Mouse (Mus musculus): ENCODE measurements around the gene Prtn3. TPM values are rescaled to one million over a fixed set of nuclear protein-coding genes. Genes with fewer than 3 reads are reported as not detected.

Prtn3 gene
- 9.4 and 10.5 TPM in 2 replicates for polyA plus RNA-seq (2014; fragmentation: Nextera tagmentation; extraction: Ambion mirVana)

DNA sequence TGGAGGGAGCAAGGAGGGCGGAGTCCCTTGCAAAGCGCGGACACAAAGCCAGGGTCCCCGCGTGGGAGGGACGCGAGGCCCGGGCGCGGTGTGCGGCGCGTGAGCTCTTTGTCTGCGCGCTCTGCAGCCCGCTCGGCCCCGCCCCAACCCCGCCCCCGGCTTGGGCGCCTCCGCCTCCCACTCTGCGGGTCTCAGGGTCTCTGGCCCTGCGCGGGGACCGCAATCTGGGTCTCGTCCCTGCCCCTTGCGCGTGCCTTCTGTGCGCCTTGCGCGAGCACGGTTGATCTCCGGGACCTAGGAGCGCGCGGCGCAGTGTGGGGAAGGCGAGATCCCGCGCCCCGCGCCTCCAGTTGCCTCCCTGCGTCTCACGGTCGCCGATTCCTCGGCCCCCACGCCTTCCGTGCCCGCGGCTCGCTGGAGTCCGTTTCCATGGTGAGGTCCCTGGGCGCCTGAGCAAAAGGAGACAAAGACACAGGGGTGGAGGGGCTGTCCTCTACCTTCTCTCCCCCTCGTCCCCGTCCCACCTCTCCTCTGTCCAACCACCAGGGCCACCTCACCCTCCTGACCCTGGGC lies at the start of gene Prtn3, which contains the start of gene Plppr3:
Gene Prtn3 (plus strand): TSS at position 187 of the 573 bp plus-strand sequence.
Gene Plppr3 (minus strand): TSS at position 345 of the 573 bp plus-strand sequence.
- peak within 1 kb of the TSS; percentile 58 for H3K4me2 ChIP-seq (replicated peaks; ENCODE audit: low read depth, low read length)
- peak within 1 kb of the TSS; percentile 68 for H3K4me3 ChIP-seq (ENCODE audit: low read depth, low read length)
- peaks cover 5% of the 10 kb centered on the region; the same call in 1 of the 2 replicates for H3K36me3 ChIP-seq (ENCODE audit: control insufficient read depth, insufficient read depth, low read length)
- peak within 1 kb of the TSS; percentile 89 for H3K27ac ChIP-seq (ENCODE audit: low read depth, low read length)
- ATAC-seq (ENCODE audit: low FRiP score) = peak; percentile 93
- peak; percentile 87 for DNase-seq (ENCODE audit: low spot score)
- H3K9me3 ChIP-seq (ENCODE audit: control insufficient read depth, low read length) = no peaks in the 10 kb centered on the region
- no peaks in the 10 kb centered on the region for H3K27me3 ChIP-seq (ENCODE audit: control insufficient read depth, insufficient read depth, low read length)
- peak within 1 kb of the TSS; percentile 93 for H3K9ac ChIP-seq (ENCODE audit: low read depth, low read length)
- under 1% methylated on average over 43 of the region's 57 CpGs for WGBS
- no peaks in the 10 kb centered on the region; the same call in 1 of the 2 replicates for H3K4me1 ChIP-seq (replicated peaks; ENCODE audit: control insufficient read depth, insufficient read depth, low read length)

DNA sequence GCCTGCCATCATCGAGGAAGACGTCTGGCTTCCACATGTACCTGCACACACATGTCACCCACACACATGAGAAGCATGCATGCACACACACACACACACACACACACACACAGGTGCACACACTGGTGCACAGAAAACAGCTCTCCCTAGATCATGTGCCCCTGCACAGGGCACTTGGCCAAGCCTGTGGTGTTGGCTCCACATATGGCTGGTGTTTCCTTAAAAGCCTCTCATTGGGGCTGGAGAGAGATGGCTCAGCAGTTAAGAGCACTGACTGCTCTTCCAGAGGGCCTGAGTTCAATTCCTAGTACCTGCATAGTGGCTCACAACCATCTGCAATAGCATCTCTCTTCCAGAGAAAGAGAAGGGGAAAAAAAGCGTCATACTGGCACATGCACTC lies 42.7 kb upstream of the Prtn3 start:
- no peaks in the 10 kb centered on the region for H3K9me3 ChIP-seq (ENCODE audit: control insufficient read depth, low read length)
- H3K36me3 ChIP-seq (ENCODE audit: control insufficient read depth, insufficient read depth, low read length) = no peaks in the 10 kb centered on the region
- no peak overlapping the region for H3K4me3 ChIP-seq (ENCODE audit: low read depth, low read length)
- DNase-seq (ENCODE audit: low spot score) (no peak), ATAC-seq (ENCODE audit: low FRiP score) (no peak)
- no peak overlapping the region for H3K9ac ChIP-seq (ENCODE audit: low read depth, low read length)
- 82% methylated on average over 3 of the region's 3 CpGs for WGBS
- H3K27ac ChIP-seq (ENCODE audit: low read depth, low read length) = no peak overlapping the region
- H3K4me2 ChIP-seq (replicated peaks; ENCODE audit: low read depth, low read length) = no peak overlapping the region
- no peaks in the 10 kb centered on the region for H3K27me3 ChIP-seq (ENCODE audit: control insufficient read depth, insufficient read depth, low read length)
- no peaks in the 10 kb centered on the region for H3K4me1 ChIP-seq (replicated peaks; ENCODE audit: control insufficient read depth, insufficient read depth, low read length)

DNA sequence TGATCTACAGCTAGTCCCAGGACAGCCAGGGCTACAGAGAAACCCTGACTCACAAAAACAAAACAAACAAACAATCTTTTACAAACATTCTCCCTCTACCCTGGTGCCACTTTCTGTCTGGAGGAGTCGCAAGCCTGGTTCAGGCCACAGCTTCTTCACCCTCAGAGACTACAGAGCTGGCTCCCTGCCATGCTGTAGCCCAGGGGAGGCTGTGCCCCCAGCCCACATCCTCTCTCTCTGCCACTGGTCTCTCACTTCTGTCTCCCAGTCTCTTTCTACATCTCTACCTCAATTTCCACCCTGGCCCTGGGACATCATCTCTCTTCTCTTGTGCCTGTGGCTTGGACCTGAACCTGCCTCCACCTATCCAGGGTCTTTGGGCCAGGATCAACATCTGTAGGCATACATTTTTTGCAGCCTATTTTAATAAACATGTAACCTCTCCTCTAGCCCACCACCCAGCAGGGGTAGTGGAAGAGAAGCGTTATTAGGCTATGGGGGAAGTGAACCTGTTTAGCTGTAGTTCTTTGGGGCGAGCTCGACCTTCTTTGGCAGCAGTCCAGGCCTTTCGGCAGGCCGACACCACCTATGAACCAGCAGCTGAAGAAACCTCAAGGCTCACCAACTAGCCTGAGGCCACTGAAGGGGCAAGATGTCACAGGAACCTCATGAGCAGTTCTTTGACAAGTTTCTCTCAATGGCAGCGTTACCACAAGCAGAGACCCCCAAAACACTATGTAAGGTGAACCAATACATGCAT lies 42.1 kb upstream of the Prtn3 start:
- H3K4me2 ChIP-seq (replicated peaks; ENCODE audit: low read depth, low read length) = no peak overlapping the region
- H3K27ac ChIP-seq (ENCODE audit: low read depth, low read length) = no peak overlapping the region
- no peak overlapping the region for H3K9ac ChIP-seq (ENCODE audit: low read depth, low read length)
- 84% methylated on average over 7 of the region's 7 CpGs for WGBS
- no peaks in the 10 kb centered on the region for H3K9me3 ChIP-seq (ENCODE audit: control insufficient read depth, low read length)
- H3K4me3 ChIP-seq (ENCODE audit: low read depth, low read length) = no peak overlapping the region
- DNase-seq (ENCODE audit: low spot score) (no peak), ATAC-seq (ENCODE audit: low FRiP score) (no peak)
- no peaks in the 10 kb centered on the region for H3K4me1 ChIP-seq (replicated peaks; ENCODE audit: control insufficient read depth, insufficient read depth, low read length)
- no peaks in the 10 kb centered on the region for H3K36me3 ChIP-seq (ENCODE audit: control insufficient read depth, insufficient read depth, low read length)
- H3K27me3 ChIP-seq (ENCODE audit: control insufficient read depth, insufficient read depth, low read length) = no peaks in the 10 kb centered on the region

DNA sequence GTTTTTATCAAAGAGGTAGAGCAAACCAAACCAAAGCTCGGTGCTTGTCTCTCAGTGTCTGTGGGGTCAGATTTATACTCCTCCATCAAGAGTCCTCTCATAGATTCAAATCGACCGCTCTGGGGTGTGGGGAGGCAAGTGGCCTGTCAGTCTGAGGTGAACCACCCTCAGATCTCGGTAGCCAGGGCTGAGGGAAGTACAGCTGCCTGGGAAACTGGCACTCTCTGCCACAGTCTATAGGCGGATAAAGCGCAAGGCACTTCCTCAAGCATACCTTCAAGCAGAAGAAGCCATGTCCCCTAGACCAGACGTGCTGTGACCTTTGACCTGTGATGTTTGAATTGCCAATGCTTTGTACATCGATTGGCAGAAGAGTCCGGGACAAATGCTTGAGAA lies 41.5 kb upstream of the Prtn3 start:
- Histone ChIP-seq H3K27ac (ENCODE audit: low read depth, low read length) (no peak overlapping the region), H3K4me1 (replicated peaks; ENCODE audit: control insufficient read depth, insufficient read depth, low read length) (no peaks in the 10 kb centered on the region), H3K4me2 (replicated peaks; ENCODE audit: low read depth, low read length) (no peak overlapping the region), H3K9me3 (ENCODE audit: control insufficient read depth, low read length) (no peaks in the 10 kb centered on the region), H3K36me3 (ENCODE audit: control insufficient read depth, insufficient read depth, low read length) (no peaks in the 10 kb centered on the region), H3K27me3 (ENCODE audit: control insufficient read depth, insufficient read depth, low read length) (no peaks in the 10 kb centered on the region), H3K4me3 (ENCODE audit: low read depth, low read length) (no peak overlapping the region), H3K9ac (ENCODE audit: low read depth, low read length) (no peak overlapping the region)
- 71% methylated on average over 9 of the region's 9 CpGs for WGBS
- ATAC-seq (ENCODE audit: low FRiP score) = no peak
- no peak for DNase-seq (ENCODE audit: low spot score)

DNA sequence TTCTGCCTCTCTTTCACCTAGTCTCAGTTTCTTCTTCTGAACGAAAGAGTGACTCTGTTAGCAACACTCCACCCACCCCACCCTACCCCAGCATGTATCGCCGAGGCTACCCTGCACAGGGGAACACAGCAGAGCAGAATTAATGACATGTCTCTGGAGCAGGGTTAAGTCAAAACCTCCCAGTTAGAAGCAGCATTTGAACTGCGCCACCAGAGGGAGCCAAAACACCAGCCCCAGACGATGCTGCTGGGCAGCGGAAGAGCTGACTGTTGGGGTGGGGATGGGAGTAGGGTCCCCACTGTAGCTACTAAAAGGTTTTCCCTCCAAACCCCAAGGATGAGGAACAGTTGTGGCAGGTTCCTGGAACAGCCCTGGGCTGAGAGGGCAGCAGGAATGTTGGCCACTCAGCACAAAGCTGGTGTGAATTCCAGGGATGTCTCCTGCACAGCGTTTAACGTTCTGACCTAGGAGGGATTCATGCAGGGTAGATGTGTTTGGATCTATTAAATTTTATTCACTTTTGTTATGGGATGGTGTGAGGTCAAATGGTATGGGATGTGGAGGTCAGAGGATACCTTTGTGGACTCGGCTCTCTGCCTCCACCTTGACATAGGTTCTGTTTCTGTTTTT lies 39.4 kb upstream of the Prtn3 start:
- Histone ChIP-seq H3K9ac (ENCODE audit: low read depth, low read length) (no peak overlapping the region), H3K4me1 (replicated peaks; ENCODE audit: control insufficient read depth, insufficient read depth, low read length) (no peaks in the 10 kb centered on the region), H3K27me3 (ENCODE audit: control insufficient read depth, insufficient read depth, low read length) (no peaks in the 10 kb centered on the region), H3K36me3 (ENCODE audit: control insufficient read depth, insufficient read depth, low read length) (no peaks in the 10 kb centered on the region), H3K9me3 (ENCODE audit: control insufficient read depth, low read length) (no peaks in the 10 kb centered on the region), H3K4me2 (replicated peaks; ENCODE audit: low read depth, low read length) (no peak overlapping the region), H3K4me3 (ENCODE audit: low read depth, low read length) (no peak overlapping the region), H3K27ac (ENCODE audit: low read depth, low read length) (no peak overlapping the region)
- peak; percentile 59; the same call in 1 of the 2 replicates for ATAC-seq (ENCODE audit: low FRiP score)
- 25% methylated on average over 9 of the region's 9 CpGs for WGBS
- DNase-seq (ENCODE audit: low spot score) = peak; percentile 87

DNA sequence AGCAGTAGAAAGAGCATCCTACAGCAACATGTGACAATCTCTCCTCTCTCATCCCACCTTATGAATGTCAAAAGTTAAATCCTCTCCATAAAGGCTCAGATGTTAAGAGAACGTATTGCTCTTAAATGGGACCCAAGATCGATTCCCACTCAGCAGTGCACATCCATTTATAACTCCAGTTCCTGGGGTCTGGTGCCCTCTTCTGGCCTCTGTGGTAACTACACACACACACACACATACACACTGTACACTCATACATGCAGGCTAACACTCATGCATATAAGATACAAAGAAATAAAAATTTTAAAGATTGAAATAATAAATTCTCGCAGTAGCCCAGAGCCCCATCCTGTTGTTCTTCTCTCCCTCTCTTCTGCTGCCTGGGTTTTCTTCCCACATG lies 37.4 kb upstream of the Prtn3 start:
- no peak overlapping the region for H3K9ac ChIP-seq (ENCODE audit: low read depth, low read length)
- H3K4me3 ChIP-seq (ENCODE audit: low read depth, low read length) = no peak overlapping the region
- H3K4me1 ChIP-seq (replicated peaks; ENCODE audit: control insufficient read depth, insufficient read depth, low read length) = no peaks in the 10 kb centered on the region
- DNase-seq (ENCODE audit: low spot score) = no peak
- no peak for ATAC-seq (ENCODE audit: low FRiP score)
- H3K27me3 ChIP-seq (ENCODE audit: control insufficient read depth, insufficient read depth, low read length) = no peaks in the 10 kb centered on the region
- no peaks in the 10 kb centered on the region for H3K36me3 ChIP-seq (ENCODE audit: control insufficient read depth, insufficient read depth, low read length)
- H3K4me2 ChIP-seq (replicated peaks; ENCODE audit: low read depth, low read length) = no peak overlapping the region
- H3K27ac ChIP-seq (ENCODE audit: low read depth, low read length) = no peak overlapping the region
- H3K9me3 ChIP-seq (ENCODE audit: control insufficient read depth, low read length) = no peaks in the 10 kb centered on the region
- 96% methylated on average over 3 of the region's 3 CpGs for WGBS

DNA sequence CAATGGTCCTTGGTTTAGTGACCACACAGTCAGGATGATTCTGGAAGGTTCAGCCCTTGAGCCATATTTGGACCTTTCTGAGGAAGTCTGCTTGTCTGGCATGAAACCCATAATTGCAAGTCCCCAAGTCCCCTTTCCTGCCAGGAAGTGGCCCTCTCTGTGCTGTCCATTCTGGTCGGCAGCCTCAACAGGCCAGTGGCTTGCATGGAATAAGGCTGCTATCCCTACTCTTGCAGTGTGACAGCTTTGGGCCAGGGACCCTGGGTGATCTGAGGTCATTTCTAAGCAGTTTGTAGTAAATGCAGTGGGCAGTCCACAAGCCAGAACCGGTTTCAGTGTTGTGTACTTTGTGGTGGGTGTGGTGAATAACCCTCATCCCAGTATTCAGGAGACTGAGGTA lies 36.1 kb upstream of the Prtn3 start:
- Histone ChIP-seq H3K4me2 (replicated peaks; ENCODE audit: low read depth, low read length) (no peak overlapping the region), H3K27ac (ENCODE audit: low read depth, low read length) (no peak overlapping the region), H3K4me3 (ENCODE audit: low read depth, low read length) (no peak overlapping the region), H3K27me3 (ENCODE audit: control insufficient read depth, insufficient read depth, low read length) (no peaks in the 10 kb centered on the region), H3K4me1 (replicated peaks; ENCODE audit: control insufficient read depth, insufficient read depth, low read length) (no peaks in the 10 kb centered on the region), H3K9ac (ENCODE audit: low read depth, low read length) (no peak overlapping the region), H3K9me3 (ENCODE audit: control insufficient read depth, low read length) (no peaks in the 10 kb centered on the region), H3K36me3 (ENCODE audit: control insufficient read depth, insufficient read depth, low read length) (no peaks in the 10 kb centered on the region)
- DNase-seq (ENCODE audit: low spot score) (no peak), ATAC-seq (ENCODE audit: low FRiP score) (no peak)
- 80% methylated on average over 2 of the region's 2 CpGs for WGBS

DNA sequence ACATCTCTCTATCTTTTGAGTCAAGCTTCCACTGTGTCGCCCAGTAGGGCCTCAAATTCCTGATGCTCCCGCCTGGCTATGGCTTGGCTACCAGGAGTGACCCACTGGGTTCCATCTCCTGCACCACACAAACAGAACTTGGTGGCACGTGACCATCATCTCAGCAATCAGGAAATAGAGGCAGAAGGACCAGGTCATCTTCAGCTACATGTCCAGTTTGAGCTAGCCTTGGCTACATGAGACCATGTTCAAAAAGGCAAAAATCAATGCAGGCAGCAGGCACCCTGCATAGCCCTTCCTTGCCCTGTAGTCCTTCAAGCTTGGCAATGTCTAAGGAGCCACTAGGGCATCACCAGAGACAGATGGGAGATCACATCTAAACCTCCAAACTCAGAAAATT lies 34.2 kb upstream of the Prtn3 start:
- Histone ChIP-seq H3K4me3 (ENCODE audit: low read depth, low read length) (no peak overlapping the region), H3K4me2 (replicated peaks; ENCODE audit: low read depth, low read length) (no peak overlapping the region)

More for the DNA sequence above, 34.2 kb upstream of the Prtn3 start:
- WGBS = 84% methylated on average over 3 of the region's 3 CpGs
- H3K36me3 ChIP-seq (ENCODE audit: control insufficient read depth, insufficient read depth, low read length) = no peaks in the 10 kb centered on the region
- H3K27ac ChIP-seq (ENCODE audit: low read depth, low read length) = no peak overlapping the region
- H3K27me3 ChIP-seq (ENCODE audit: control insufficient read depth, insufficient read depth, low read length) = no peaks in the 10 kb centered on the region
- H3K4me1 ChIP-seq (replicated peaks; ENCODE audit: control insufficient read depth, insufficient read depth, low read length) = no peaks in the 10 kb centered on the region
- H3K9me3 ChIP-seq (ENCODE audit: control insufficient read depth, low read length) = no peaks in the 10 kb centered on the region
- no peak overlapping the region for H3K9ac ChIP-seq (ENCODE audit: low read depth, low read length)
- no peak for DNase-seq (ENCODE audit: low spot score)
- no peak for ATAC-seq (ENCODE audit: low FRiP score)
